Mouse (Mus musculus): ENCODE measurements around the gene Tmbim6. TPM values are rescaled to one million over a fixed set of nuclear protein-coding genes. Genes with fewer than 3 reads are reported as not detected.

Tmbim6 gene
- polyA plus RNA-seq, 1 experiment from 2014 or later, result 346 TPM

- 86% methylated on average over 6 of the region's 6 CpGs for WGBS
- no peaks in the 10 kb centered on the region for H3K9me3 ChIP-seq (ENCODE audit: control insufficient read depth, low read length)
- H3K4me2 ChIP-seq (ENCODE audit: low read length), result peak overlapping the region; percentile 61
- ATAC-seq, result no peak
- H3K4me3 ChIP-seq (ENCODE audit: low read length), result peak overlapping the region; percentile 87
- peaks cover 33% of the 10 kb centered on the region for H3K4me1 ChIP-seq (ENCODE audit: control insufficient read depth, insufficient read depth, low read depth, low read length)
- H3K27me3 ChIP-seq (replicated peaks; ENCODE audit: control insufficient read depth, insufficient read depth, low read length), result no peaks in the 10 kb centered on the region
- H3K36me3 ChIP-seq (ENCODE audit: control insufficient read depth, insufficient read depth, low read length), result no peaks in the 10 kb centered on the region
- peak overlapping the region; percentile 70 for H3K27ac ChIP-seq (ENCODE audit: low read depth, low read length)
- peak overlapping the region; percentile 61 for H3K9ac ChIP-seq (ENCODE audit: low read depth, low read length)
Measured at GRCm38 (mm10) chr15:99391975-99392374, 707 bp upstream of the Tmbim6 start.

- H3K9me3 ChIP-seq (ENCODE audit: control insufficient read depth, low read length), result no peaks in the 10 kb centered on the region
- H3K27me3 ChIP-seq (replicated peaks; ENCODE audit: control insufficient read depth, insufficient read depth, low read length), result no peaks in the 10 kb centered on the region
- H3K9ac ChIP-seq (ENCODE audit: low read depth, low read length), result peak overlapping the region; percentile 79
- ATAC-seq, result peak; percentile 29
- peak overlapping the region; percentile 92 for H3K4me2 ChIP-seq (ENCODE audit: low read length)
- WGBS, result 11% methylated on average over 24 of the region's 24 CpGs
- H3K36me3 ChIP-seq (ENCODE audit: control insufficient read depth, insufficient read depth, low read length), result no peaks in the 10 kb centered on the region
- peak overlapping the region; percentile 93 for H3K27ac ChIP-seq (ENCODE audit: low read depth, low read length)
- peaks cover 33% of the 10 kb centered on the region for H3K4me1 ChIP-seq (ENCODE audit: control insufficient read depth, insufficient read depth, low read depth, low read length)
- peak overlapping the region; percentile 87 for H3K4me3 ChIP-seq (ENCODE audit: low read length)
Measured at GRCm38 (mm10) chr15:99393386-99394252, 937 bp downstream of the Tmbim6 start.

- H3K4me1 ChIP-seq (ENCODE audit: control insufficient read depth, insufficient read depth, low read depth, low read length), result peaks cover 33% of the 10 kb centered on the region
- no peak overlapping the region for H3K9ac ChIP-seq (ENCODE audit: low read depth, low read length)
- H3K27ac ChIP-seq (ENCODE audit: low read depth, low read length), result no peak overlapping the region
- H3K4me3 ChIP-seq (ENCODE audit: low read length), result no peak overlapping the region
- WGBS, result 77% methylated on average over 1 of the region's 1 CpGs
- H3K36me3 ChIP-seq (ENCODE audit: control insufficient read depth, insufficient read depth, low read length), result no peaks in the 10 kb centered on the region
- H3K27me3 ChIP-seq (replicated peaks; ENCODE audit: control insufficient read depth, insufficient read depth, low read length), result no peaks in the 10 kb centered on the region
- no peaks in the 10 kb centered on the region for H3K9me3 ChIP-seq (ENCODE audit: control insufficient read depth, low read length)
- no peak overlapping the region for H3K4me2 ChIP-seq (ENCODE audit: low read length)
- ATAC-seq, result no peak
Measured at GRCm38 (mm10) chr15:99396462-99396861, 3.8 kb downstream of the Tmbim6 start.

GRCm38 (mm10) chr15:99396875-99397274 lies 4.2 kb downstream of the Tmbim6 start:
- Histone ChIP-seq H3K27ac (ENCODE audit: low read depth, low read length) (no peak overlapping the region), H3K27me3 (replicated peaks; ENCODE audit: control insufficient read depth, insufficient read depth, low read length) (no peaks in the 10 kb centered on the region), H3K4me2 (ENCODE audit: low read length) (no peak overlapping the region), H3K4me3 (ENCODE audit: low read length) (no peak overlapping the region), H3K36me3 (ENCODE audit: control insufficient read depth, insufficient read depth, low read length) (no peaks in the 10 kb centered on the region), H3K9me3 (ENCODE audit: control insufficient read depth, low read length) (no peaks in the 10 kb centered on the region), H3K9ac (ENCODE audit: low read depth, low read length) (no peak overlapping the region), H3K4me1 (ENCODE audit: control insufficient read depth, insufficient read depth, low read depth, low read length) (peaks cover 33% of the 10 kb centered on the region)
- 73% methylated on average over 4 of the region's 4 CpGs for WGBS
- ATAC-seq, result no peak

GRCm38 (mm10) chr15:99397622-99398021 lies 4.9 kb downstream of the Tmbim6 start:
- ATAC-seq, result no peak
- Histone ChIP-seq H3K9me3 (ENCODE audit: control insufficient read depth, low read length) (no peaks in the 10 kb centered on the region), H3K27ac (ENCODE audit: low read depth, low read length) (no peak overlapping the region), H3K4me1 (ENCODE audit: control insufficient read depth, insufficient read depth, low read depth, low read length) (peaks cover 30% of the 10 kb centered on the region), H3K4me3 (ENCODE audit: low read length) (no peak overlapping the region), H3K27me3 (replicated peaks; ENCODE audit: control insufficient read depth, insufficient read depth, low read length) (no peaks in the 10 kb centered on the region), H3K36me3 (ENCODE audit: control insufficient read depth, insufficient read depth, low read length) (0 out of 2 replicates have a peak, but pooled peaks cover 3% of the 10 kb centered on the region), H3K4me2 (ENCODE audit: low read length) (no peak overlapping the region), H3K9ac (ENCODE audit: low read depth, low read length) (no peak overlapping the region)
- 90% methylated on average over 2 of the region's 2 CpGs for WGBS

GRCm38 (mm10) chr15:99399503-99400245 lies 7.0 kb downstream of the Tmbim6 start:
- Histone ChIP-seq H3K4me1 (ENCODE audit: control insufficient read depth, insufficient read depth, low read depth, low read length) (peaks cover 21% of the 10 kb centered on the region), H3K27me3 (replicated peaks; ENCODE audit: control insufficient read depth, insufficient read depth, low read length) (no peaks in the 10 kb centered on the region), H3K9me3 (ENCODE audit: control insufficient read depth, low read length) (no peaks in the 10 kb centered on the region), H3K4me3 (ENCODE audit: low read length) (no peak overlapping the region), H3K9ac (ENCODE audit: low read depth, low read length) (no peak overlapping the region), H3K36me3 (ENCODE audit: control insufficient read depth, insufficient read depth, low read length) (peaks cover 10% of the 10 kb centered on the region), H3K27ac (ENCODE audit: low read depth, low read length) (no peak overlapping the region), H3K4me2 (ENCODE audit: low read length) (no peak overlapping the region)
- no peak for ATAC-seq
- WGBS, result 67% methylated on average over 15 of the region's 15 CpGs

GRCm38 (mm10) chr15:99400602-99401001 lies 7.9 kb downstream of the Tmbim6 start:
- Histone ChIP-seq H3K36me3 (ENCODE audit: control insufficient read depth, insufficient read depth, low read length) (peaks cover 16% of the 10 kb centered on the region), H3K4me2 (ENCODE audit: low read length) (no peak overlapping the region), H3K27me3 (replicated peaks; ENCODE audit: control insufficient read depth, insufficient read depth, low read length) (no peaks in the 10 kb centered on the region), H3K27ac (ENCODE audit: low read depth, low read length) (no peak overlapping the region), H3K4me3 (ENCODE audit: low read length) (no peak overlapping the region), H3K9ac (ENCODE audit: low read depth, low read length) (no peak overlapping the region), H3K9me3 (ENCODE audit: control insufficient read depth, low read length) (no peaks in the 10 kb centered on the region), H3K4me1 (ENCODE audit: control insufficient read depth, insufficient read depth, low read depth, low read length) (peaks cover 11% of the 10 kb centered on the region)
- ATAC-seq, result no peak
- 94% methylated on average over 6 of the region's 6 CpGs for WGBS

GRCm38 (mm10) chr15:99403159-99403889 lies 10.6 kb downstream of the Tmbim6 start:
- H3K9ac ChIP-seq (ENCODE audit: low read depth, low read length), result no peak overlapping the region
- 93% methylated on average over 12 of the region's 12 CpGs for WGBS
- no peak overlapping the region for H3K4me2 ChIP-seq (ENCODE audit: low read length)
- ATAC-seq, result no peak
- H3K4me1 ChIP-seq (ENCODE audit: control insufficient read depth, insufficient read depth, low read depth, low read length), result no peaks in the 10 kb centered on the region; the same call in 1 of the 2 replicates
- no peak overlapping the region for H3K4me3 ChIP-seq (ENCODE audit: low read length)
- H3K27ac ChIP-seq (ENCODE audit: low read depth, low read length), result no peak overlapping the region
- H3K36me3 ChIP-seq (ENCODE audit: control insufficient read depth, insufficient read depth, low read length), result peaks cover 35% of the 10 kb centered on the region
- no peaks in the 10 kb centered on the region for H3K9me3 ChIP-seq (ENCODE audit: control insufficient read depth, low read length)
- H3K27me3 ChIP-seq (replicated peaks; ENCODE audit: control insufficient read depth, insufficient read depth, low read length), result no peaks in the 10 kb centered on the region

- peaks cover 50% of the 10 kb centered on the region for H3K36me3 ChIP-seq (ENCODE audit: control insufficient read depth, insufficient read depth, low read length)
- H3K27me3 ChIP-seq (replicated peaks; ENCODE audit: control insufficient read depth, insufficient read depth, low read length), result no peaks in the 10 kb centered on the region
- H3K9ac ChIP-seq (ENCODE audit: low read depth, low read length), result no peak overlapping the region
- H3K4me1 ChIP-seq (ENCODE audit: control insufficient read depth, insufficient read depth, low read depth, low read length), result no peaks in the 10 kb centered on the region
- no peak overlapping the region for H3K4me2 ChIP-seq (ENCODE audit: low read length)
- ATAC-seq, result no peak
- 83% methylated on average over 9 of the region's 9 CpGs for WGBS
- no peak overlapping the region for H3K4me3 ChIP-seq (ENCODE audit: low read length)
- no peak overlapping the region for H3K27ac ChIP-seq (ENCODE audit: low read depth, low read length)
- H3K9me3 ChIP-seq (ENCODE audit: control insufficient read depth, low read length), result no peaks in the 10 kb centered on the region
Measured at GRCm38 (mm10) chr15:99405150-99405549, 12.5 kb downstream of the Tmbim6 start.

Data from hindbrain, embryonic 16.5 days (tissue).